Mouse (Mus musculus) G1E (cell line): ENCODE results near the gene Rab11fip5.

Experiments
- CTCF ChIP-seq: IDR thresholded peaks from 2 replicates; pipeline ENCODE4 v1.5.1; 2012; ENCODE audit warnings: low read depth, low read length, inconsistent platforms, mixed read lengths
- GATA1 ChIP-seq: IDR thresholded peaks from 2 replicates; pipeline ENCODE4 v1.6.1; 2012; ENCODE audit warnings: borderline replicate concordance, low read length, inconsistent platforms, mixed read lengths
- POLR2AphosphoS5 ChIP-seq: IDR thresholded peaks from 2 replicates; pipeline ENCODE4 v1.6.1; 2012; ENCODE audit warnings: low read depth, low read length, inconsistent platforms; ENCODE audit not compliant: insufficient replicate concordance
- TAL1 ChIP-seq: conservative IDR thresholded peaks from 2 replicates; pipeline ENCODE4 v1.6.1; 2012; ENCODE audit warnings: low read depth, low read length, inconsistent platforms, mixed read lengths

DNA sequence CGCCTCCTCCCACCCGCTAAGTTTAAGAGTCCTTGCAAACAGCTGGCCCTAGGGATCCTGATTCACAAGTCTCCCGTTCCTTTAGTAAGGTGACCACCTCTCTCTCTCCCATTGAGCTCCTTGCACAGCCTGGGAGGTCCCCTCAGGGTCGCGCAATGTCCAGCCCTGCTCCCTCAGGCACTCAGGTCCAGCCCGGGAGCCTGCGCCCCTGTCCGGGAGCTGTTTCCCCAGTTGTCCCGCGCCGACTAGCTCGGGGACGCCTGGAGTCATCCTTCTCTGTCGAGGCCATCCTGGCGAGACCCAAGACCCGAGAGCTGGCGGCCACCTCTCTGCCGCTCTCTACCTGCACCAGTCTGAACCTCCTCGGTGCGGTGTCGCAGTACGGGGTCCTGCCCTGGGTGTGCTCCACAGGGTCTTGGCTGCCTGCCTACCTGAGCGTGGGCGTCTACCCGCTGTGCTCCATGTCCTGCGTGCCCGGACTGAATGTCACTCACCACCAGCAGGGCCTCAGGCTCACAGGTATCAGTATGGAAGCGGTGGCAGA lies 49.5 kb upstream of the Rab11fip5 start, which contains the start of gene Noto:
- TF ChIP-seq CTCF (no peak), GATA1 (no peak), POLR2AphosphoS5 (no peak), TAL1 (no peak)
